Mouse (Mus musculus): ENCODE results near the gene Polrmt.

Polrmt gene

DNA sequence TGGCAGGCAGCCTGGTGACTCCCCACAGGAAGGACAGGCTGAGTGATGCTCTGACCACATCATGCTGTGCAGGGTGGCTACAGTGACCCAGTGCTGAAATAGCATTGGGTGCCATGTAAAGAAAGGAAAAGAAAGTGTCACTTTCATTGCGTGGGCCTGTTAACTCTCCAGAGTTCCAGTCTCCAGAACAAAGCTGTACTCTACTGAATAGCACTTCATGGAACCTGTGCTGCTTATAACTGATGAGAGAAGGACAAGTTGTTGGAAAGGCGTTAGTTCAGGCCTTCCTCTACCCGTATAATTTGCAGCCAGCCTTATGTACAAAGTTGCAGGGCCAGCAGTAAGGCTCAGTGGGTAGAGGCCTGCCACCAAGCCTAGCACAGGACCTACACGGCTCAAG is 57.7 kb downstream of the Polrmt start, which contains the start of gene Gzmm:
TSS of gene Gzmm (plus strand) at position 301 of the 400 bp plus-strand sequence.
- DNase-seq (ENCODE audit: low spot score in 2 of 2) = no peak

DNA sequence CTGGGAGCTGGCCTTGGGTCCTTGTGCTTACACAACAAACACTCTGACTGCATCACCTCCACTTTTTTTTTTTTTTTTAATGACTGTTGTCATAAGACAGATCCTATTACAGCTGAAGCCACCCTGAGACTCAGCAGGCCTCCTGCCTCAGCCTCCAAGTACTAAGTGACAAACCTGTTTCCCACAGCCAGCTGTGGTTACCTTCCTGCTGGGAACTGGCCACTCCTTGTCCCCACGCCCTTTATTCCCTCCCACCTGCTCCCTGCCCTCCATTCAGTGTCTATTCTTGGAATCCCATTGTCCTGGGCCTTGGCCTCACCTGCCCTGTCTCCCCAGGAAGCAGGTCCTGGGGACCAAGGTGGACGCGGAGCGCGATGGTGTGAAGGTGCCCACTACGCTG is 58.9 kb downstream of the Polrmt start:
- DNase-seq (ENCODE audit: low spot score in 2 of 2) = no peak

DNA sequence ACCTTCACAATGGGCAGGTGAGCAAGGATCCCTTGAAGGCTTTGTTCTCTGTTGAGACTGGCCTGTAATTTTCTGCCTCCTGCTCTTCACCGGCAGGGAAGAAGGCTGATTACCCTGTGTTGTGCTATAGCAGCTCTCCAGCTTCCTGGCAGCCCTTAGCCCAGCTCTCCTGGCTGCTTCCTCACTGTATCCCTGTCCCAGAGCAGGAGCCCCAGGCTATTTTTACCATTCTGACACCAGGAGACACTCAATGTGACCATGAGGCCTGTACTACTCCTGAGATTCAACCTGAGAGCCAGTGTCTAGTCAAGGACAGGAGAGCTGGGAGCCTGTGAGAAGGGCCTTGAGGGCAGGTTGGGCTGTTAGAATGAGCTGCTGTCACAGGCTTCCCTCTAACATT is 59.7 kb downstream of the Polrmt start:
- DNase-seq (ENCODE audit: low spot score in 2 of 2) = no peak

DNA sequence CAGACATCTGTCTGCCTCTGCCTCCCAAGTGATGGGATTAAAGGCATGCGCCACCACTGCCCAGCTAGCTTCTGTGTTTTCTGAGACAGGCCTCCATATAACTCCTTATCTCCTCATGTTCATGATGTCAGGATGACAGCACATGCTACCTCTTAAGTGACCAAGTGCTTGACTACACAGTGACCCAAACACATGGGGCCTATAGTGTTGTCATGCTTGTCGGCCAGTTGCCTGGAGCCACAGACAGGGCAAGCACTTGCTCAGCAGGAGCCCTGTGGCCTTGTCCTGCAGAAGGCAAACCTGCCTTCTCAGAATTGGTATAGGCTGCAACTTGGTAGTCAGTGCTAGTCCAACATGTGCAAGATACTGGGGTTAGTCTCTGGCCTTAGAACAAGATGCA is 60.2 kb downstream of the Polrmt start:
- DNase-seq (ENCODE audit: low spot score in 2 of 2) = no peak
